Mouse (Mus musculus) skeletal muscle tissue, adult 2 months (tissue): ENCODE measurements around the gene Sh3bp5.
"Not testable (repeated sequence)": the region's sequence is repeated elsewhere in the genome, so short reads cannot be mapped to it uniquely, and the experiment has no call there.

Source experiments
- DNase-seq: peaks from one replicate; pipeline ENCODE4 v3.0.0-alpha.2; 2012; ENCODE audit warnings: low read depth, low spot score

The Sh3bp5 gene

GRCm38 (mm10) chr14:31435930-31436693 is at the start of gene Sh3bp5:
Gene Sh3bp5, minus strand, starts transcription at chr14:31436078.
- DNase-seq: peak; percentile 89

- DNase-seq: no peak
These were observed 46.5 kb upstream of the Sh3bp5 start for GRCm38 (mm10) chr14:31482417-31482816.

- no peak for DNase-seq
These were observed 37.4 kb upstream of the Sh3bp5 start for GRCm38 (mm10) chr14:31473297-31473696.

- DNase-seq: peak; percentile 54
These were observed 36.7 kb upstream of the Sh3bp5 start for GRCm38 (mm10) chr14:31472451-31473061.

- no peak for DNase-seq
These were observed 33.8 kb upstream of the Sh3bp5 start for GRCm38 (mm10) chr14:31469711-31470110.

- no peak for DNase-seq
These were observed 28.3 kb upstream of the Sh3bp5 start for GRCm38 (mm10) chr14:31464176-31464575.

- no peak for DNase-seq
These were observed 27.0 kb upstream of the Sh3bp5 start for GRCm38 (mm10) chr14:31462886-31463285.

GRCm38 (mm10) chr14:31462226-31462625 is 26.3 kb upstream of the Sh3bp5 start:
- not testable (repeated sequence) for DNase-seq

- no peak for DNase-seq
These were observed 22.1 kb upstream of the Sh3bp5 start for GRCm38 (mm10) chr14:31458006-31458405.

GRCm38 (mm10) chr14:31456064-31456721 is 20.3 kb upstream of the Sh3bp5 start:
- DNase-seq: no peak

GRCm38 (mm10) chr14:31454849-31455566 is 19.1 kb upstream of the Sh3bp5 start:
- DNase-seq: no peak

- not testable (repeated sequence) for DNase-seq
These were observed 18.1 kb upstream of the Sh3bp5 start for GRCm38 (mm10) chr14:31453946-31454345.

GRCm38 (mm10) chr14:31448994-31449393 is 13.1 kb upstream of the Sh3bp5 start:
- DNase-seq: no peak

GRCm38 (mm10) chr14:31443616-31444015 is 7.7 kb upstream of the Sh3bp5 start:
- no peak for DNase-seq

- no peak for DNase-seq
These were observed 4.8 kb upstream of the Sh3bp5 start for GRCm38 (mm10) chr14:31440725-31441124.

GRCm38 (mm10) chr14:31440230-31440629 is 4.4 kb upstream of the Sh3bp5 start:
- no peak for DNase-seq

- DNase-seq: no peak
These were observed 3.4 kb upstream of the Sh3bp5 start for GRCm38 (mm10) chr14:31439279-31439678.

GRCm38 (mm10) chr14:31437826-31438529 is 2.1 kb upstream of the Sh3bp5 start:
- DNase-seq: no peak

GRCm38 (mm10) chr14:31435018-31435915 is 611 bp downstream of the Sh3bp5 start:
- no peak for DNase-seq

- DNase-seq: no peak
These were observed 1.5 kb downstream of the Sh3bp5 start for GRCm38 (mm10) chr14:31434426-31434825.
